Mouse (Mus musculus) adrenal gland, postnatal 4 days (tissue): ENCODE results near the gene Eif2ak1. TPM values are rescaled to one million over a fixed set of nuclear protein-coding genes. Genes with fewer than 3 reads are reported as not detected.

Source experiments
- DNase-seq, 2 experiments: peaks; one replicate each; pipeline ENCODE4 v3.0.0; 2021 to 2022; ENCODE audit warnings: low spot score in 2 of 2, mixed read lengths in 2 of 2
- total RNA-seq, 2 experiments: library from RNA; stranded (reverse); gene quantifications; 2 replicates each; pipeline ENCODE4 v1.2.3; 2021

Eif2ak1 gene
- total RNA-seq, 2 experiments from 2014 or later = 39.8 to 42.7 TPM

- no peak for DNase-seq
These were observed 80.2 kb downstream of the Eif2ak1 start, which contains the start of gene Ankrd61 for GRCm38 (mm10) chr5:143897635-143898330. Gene Ankrd61 (minus strand): TSS chr5:143897685.

GRCm38 (mm10) chr5:143902111-143902510, 84.5 kb downstream of the Eif2ak1 start:
- no peak for DNase-seq

- DNase-seq = no peak
These were observed 86.2 kb downstream of the Eif2ak1 start for GRCm38 (mm10) chr5:143903813-143904212.

- no peak for DNase-seq
These were observed 88.8 kb downstream of the Eif2ak1 start for GRCm38 (mm10) chr5:143906429-143906828.

GRCm38 (mm10) chr5:143908926-143909325, 91.3 kb downstream of the Eif2ak1 start:
- no peak for DNase-seq

- DNase-seq = peak; percentile 75 to 92
These were observed 92.1 kb downstream of the Eif2ak1 start, which contains the start of the genes Aimp2 and Pms2 for GRCm38 (mm10) chr5:143909417-143910400. Gene Aimp2 (minus strand): TSS chr5:143909847. Gene Pms2 (plus strand): TSS chr5:143909964.

GRCm38 (mm10) chr5:143916221-143916620, 98.6 kb downstream of the Eif2ak1 start:
- DNase-seq = no peak

- no peak for DNase-seq
These were observed 99.8 kb downstream of the Eif2ak1 start for GRCm38 (mm10) chr5:143917418-143917817.

- no peak for DNase-seq
These were observed 100.5 kb downstream of the Eif2ak1 start for GRCm38 (mm10) chr5:143918120-143918519.

GRCm38 (mm10) chr5:143924781-143925452, 107.3 kb downstream of the Eif2ak1 start:
- DNase-seq = no peak

- DNase-seq = no peak
These were observed 110.3 kb downstream of the Eif2ak1 start, which contains the start of gene Gm42421 for GRCm38 (mm10) chr5:143927875-143928274. Gene Gm42421 (plus strand): TSS chr5:143928175.

GRCm38 (mm10) chr5:143929291-143929690, 111.7 kb downstream of the Eif2ak1 start:
- DNase-seq = no peak

GRCm38 (mm10) chr5:143930656-143931055, 113.1 kb downstream of the Eif2ak1 start:
- DNase-seq = no peak

- no peak for DNase-seq
These were observed 114.4 kb downstream of the Eif2ak1 start for GRCm38 (mm10) chr5:143931863-143932580.

- DNase-seq = no peak
These were observed 115.2 kb downstream of the Eif2ak1 start, which contains the start of gene Rsph10b for GRCm38 (mm10) chr5:143932831-143933230. Gene Rsph10b (plus strand): TSS chr5:143933035.

GRCm38 (mm10) chr5:143933414-143933813, 115.8 kb downstream of the Eif2ak1 start:
- no peak for DNase-seq

- no peak for DNase-seq
These were observed 116.3 kb downstream of the Eif2ak1 start for GRCm38 (mm10) chr5:143933875-143934274.

- no peak for DNase-seq
These were observed 118.6 kb downstream of the Eif2ak1 start for GRCm38 (mm10) chr5:143936156-143936555.

- DNase-seq = no peak
These were observed 124.0 kb downstream of the Eif2ak1 start for GRCm38 (mm10) chr5:143941588-143941987.
